Mouse (Mus musculus): Measurements from ENCODE around the gene Fxyd1. TPM values are rescaled to one million over a fixed set of nuclear protein-coding genes. Genes with fewer than 3 reads are reported as not detected.

Gene Fxyd1
- polyA plus RNA-seq, 1 experiment from 2014 or later, result 78.9 TPM

DNA sequence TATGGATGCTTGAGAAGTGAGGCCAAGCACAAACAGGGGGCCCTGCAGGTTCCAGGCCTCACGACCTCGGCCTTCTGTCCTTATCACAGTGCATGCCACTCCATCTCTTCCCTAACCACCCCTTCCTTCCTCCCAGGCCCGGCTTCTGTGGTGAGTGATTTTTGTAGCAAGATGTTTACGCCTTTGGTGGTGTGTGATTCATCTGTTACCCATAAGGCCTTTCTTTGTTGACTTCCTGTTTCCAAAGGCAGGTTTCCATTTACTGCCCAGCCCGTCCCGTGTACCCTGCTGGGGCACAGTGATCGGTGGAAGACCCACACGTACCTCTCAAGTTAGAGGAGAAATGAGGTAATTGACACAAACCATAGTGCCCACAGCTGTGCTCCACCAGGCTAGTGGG, 54.3 kb downstream of the Fxyd1 start:
- no peaks in the 10 kb centered on the region for H3K27me3 ChIP-seq (replicated peaks; ENCODE audit: control insufficient read depth, insufficient read depth, low read length)
- 0 out of 2 replicates have a peak, but pooled peaks cover 3% of the 10 kb centered on the region for H3K4me1 ChIP-seq (replicated peaks; ENCODE audit: control insufficient read depth, insufficient read depth, low read length)
- ATAC-seq, result no peak
- no peaks in the 10 kb centered on the region for H3K9me3 ChIP-seq (ENCODE audit: control insufficient read depth)
- WGBS, result 65% methylated on average over 8 of the region's 8 CpGs
- TF ChIP-seq CTCF (IDR thresholded peaks at IDR 0.05; ENCODE audit: low read depth), result no peak
- H3K4me3 ChIP-seq (ENCODE audit: low read depth, low read length), result no peak overlapping the region
- no peak overlapping the region for H3K27ac ChIP-seq (ENCODE audit: low read depth, low read length)
- H3K9ac ChIP-seq (ENCODE audit: low read depth, low read length), result no peak overlapping the region
- H3K4me2 ChIP-seq (replicated peaks; ENCODE audit: low read depth), result no peak overlapping the region
- H3K36me3 ChIP-seq (ENCODE audit: control insufficient read depth, insufficient read depth), result no peaks in the 10 kb centered on the region

Small RNAs within 50 kb of the gene (microRNA-seq; reads per million reads assigned to microRNA genes)
- not detected for gene Mir7050

Other genes with a start within 250 kb of the Fxyd1 start
- 12.5 and 12.6 TPM in 2 replicates for gene Ffar2, start 233.4 kb downstream of the Fxyd1 start, polyA plus RNA-seq (2015; fragmentation: Nextera tagmentation; extraction: Ambion mirVana)
- 0.21 and 0.47 TPM in 2 replicates for gene Ffar3, start 201.0 kb downstream of the Fxyd1 start, polyA plus RNA-seq (2015; fragmentation: Nextera tagmentation; extraction: Ambion mirVana)
- gene Ffar1, start 195.6 kb downstream of the Fxyd1 start, polyA plus RNA-seq (2015; fragmentation: Nextera tagmentation; extraction: Ambion mirVana), result 0.13 and 0.21 TPM in 2 replicates
- 0.27 and 0.51 TPM in 2 replicates for gene Cd22, start 176.9 kb downstream of the Fxyd1 start, polyA plus RNA-seq (2015; fragmentation: Nextera tagmentation; extraction: Ambion mirVana)
- gene Mag, start 142.3 kb downstream of the Fxyd1 start, polyA plus RNA-seq (2015; fragmentation: Nextera tagmentation; extraction: Ambion mirVana), result 0.18 and 0.31 TPM in 2 replicates
- not detected in 2 replicates for gene Hamp2, start 132.5 kb downstream of the Fxyd1 start, polyA plus RNA-seq (2015; fragmentation: Nextera tagmentation; extraction: Ambion mirVana)
- gene Hamp, start 113.2 kb downstream of the Fxyd1 start, polyA plus RNA-seq (2015; fragmentation: Nextera tagmentation; extraction: Ambion mirVana), result 0.43 TPM in 1 of 2 replicates, not detected in the other
- 13.3 and 15.0 TPM in 2 replicates for gene Usf2, start 100.4 kb downstream of the Fxyd1 start, polyA plus RNA-seq (2015; fragmentation: Nextera tagmentation; extraction: Ambion mirVana)
- gene Lsr, start 83.7 kb downstream of the Fxyd1 start, polyA plus RNA-seq (2015; fragmentation: Nextera tagmentation; extraction: Ambion mirVana), result 110 and 118 TPM in 2 replicates
- 10.4 and 12.0 TPM in 2 replicates for gene Fam187b, start 83.4 kb downstream of the Fxyd1 start, polyA plus RNA-seq (2015; fragmentation: Nextera tagmentation; extraction: Ambion mirVana)
- gene Fxyd5, start 14.7 kb downstream of the Fxyd1 start, polyA plus RNA-seq (2015; fragmentation: Nextera tagmentation; extraction: Ambion mirVana), result 18.2 and 19.3 TPM in 2 replicates
- 15.2 and 16.2 TPM in 2 replicates for gene Fxyd7, start 5.7 kb downstream of the Fxyd1 start, polyA plus RNA-seq (2015; fragmentation: Nextera tagmentation; extraction: Ambion mirVana)
- gene Lgi4, start 2.1 kb upstream of the Fxyd1 start, polyA plus RNA-seq (2015; fragmentation: Nextera tagmentation; extraction: Ambion mirVana), result 0.70 and 0.78 TPM in 2 replicates
- 40.4 and 48.0 TPM in 2 replicates for gene Fxyd3, start 19.5 kb upstream of the Fxyd1 start, polyA plus RNA-seq (2015; fragmentation: Nextera tagmentation; extraction: Ambion mirVana)
- gene Hpn, start 58.1 kb upstream of the Fxyd1 start, polyA plus RNA-seq (2015; fragmentation: Nextera tagmentation; extraction: Ambion mirVana), result 21.2 and 28.3 TPM in 2 replicates
- gene Scn1b, start 69.8 kb upstream of the Fxyd1 start, polyA plus RNA-seq (2015; fragmentation: Nextera tagmentation; extraction: Ambion mirVana), result 2.7 and 3.3 TPM in 2 replicates
- 10.3 and 12.4 TPM in 2 replicates for gene Gramd1a, start 98.7 kb upstream of the Fxyd1 start, polyA plus RNA-seq (2015; fragmentation: Nextera tagmentation; extraction: Ambion mirVana)
- not detected in 2 replicates for gene Scgb2b2, start 233.3 kb upstream of the Fxyd1 start, polyA plus RNA-seq (2015; fragmentation: Nextera tagmentation; extraction: Ambion mirVana)
- not detected in 2 replicates for gene Scgb1b2, start 234.6 kb upstream of the Fxyd1 start, polyA plus RNA-seq (2015; fragmentation: Nextera tagmentation; extraction: Ambion mirVana)